Mouse (Mus musculus): ENCODE measurements around the gene Gm21992.

DNA sequence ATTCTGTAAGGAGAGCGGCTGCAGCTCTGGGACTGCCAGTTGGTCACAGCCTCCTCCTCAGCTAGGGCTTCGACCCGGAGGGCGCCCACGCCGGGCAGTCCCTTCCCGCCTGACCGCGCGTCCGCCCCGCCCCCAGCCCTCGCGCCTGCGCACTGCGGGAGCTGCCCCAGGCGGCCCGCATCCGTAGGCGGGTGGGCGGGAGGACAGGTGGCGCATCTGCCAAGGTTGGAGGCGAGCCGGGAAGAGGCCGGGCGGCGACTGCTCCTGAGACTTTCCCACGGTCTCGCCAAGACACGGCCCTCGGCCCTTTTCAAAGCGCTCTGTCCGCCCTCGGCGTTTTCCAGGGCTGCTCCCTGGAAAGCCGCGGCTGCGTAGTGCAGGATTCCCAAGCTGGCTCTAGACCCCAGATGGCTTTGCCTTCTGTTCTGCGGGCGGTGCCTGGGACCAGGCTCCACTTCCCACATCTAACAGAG lies 113.2 kb downstream of the Gm21992 start, which contains the start of gene Gm960:
- no peak for TF ChIP-seq CTCF (IDR thresholded peaks at IDR 0.05; ENCODE audit: low read depth, low read length)
- 0 out of 2 replicates have a peak, but pooled peaks have one; percentile 8 for TF ChIP-seq POLR2A (IDR thresholded peaks at IDR 0.05; ENCODE audit: extremely low read depth, insufficient read depth, low read length)

Measured in liver, adult 2 months (tissue).